Mouse (Mus musculus): ENCODE measurements around the gene Dpy19l1.
A peak's percentile ranks its signal among the peaks of the same experiment; 100 is the strongest.

Gene Dpy19l1

GRCm38 (mm10) chr9:24503067-24503857, at the start of gene Dpy19l1:
Dpy19l1 (minus strand) TSS chr9:24503140.
- peak; percentile 96 for DNase-seq

DNA sequence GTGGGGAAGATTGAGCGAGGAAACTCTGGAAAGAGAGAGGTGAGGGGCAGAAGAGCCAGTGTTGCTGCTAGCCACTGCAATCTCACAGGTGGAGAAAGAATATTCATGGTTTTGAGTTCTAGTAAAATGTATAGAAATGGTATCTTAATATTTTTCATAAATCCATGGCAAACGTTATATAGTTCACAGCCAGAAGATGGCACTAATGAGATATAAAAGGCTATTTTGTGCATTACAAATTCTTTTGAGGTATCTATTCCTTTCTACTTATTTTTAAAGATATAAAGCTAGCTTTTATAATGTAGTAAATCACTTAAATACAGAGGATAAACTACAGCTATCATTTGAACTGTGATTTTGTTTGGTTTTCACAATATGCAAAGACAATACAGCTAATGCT, 35.2 kb upstream of the Dpy19l1 start:
- DNase-seq, result no peak

- peak; percentile 54 for DNase-seq
These were observed 13.7 kb upstream of the Dpy19l1 start for GRCm38 (mm10) chr9:24516575-24517139.

GRCm38 (mm10) chr9:24514078-24514469, 11.1 kb upstream of the Dpy19l1 start:
- no peak for DNase-seq

DNA sequence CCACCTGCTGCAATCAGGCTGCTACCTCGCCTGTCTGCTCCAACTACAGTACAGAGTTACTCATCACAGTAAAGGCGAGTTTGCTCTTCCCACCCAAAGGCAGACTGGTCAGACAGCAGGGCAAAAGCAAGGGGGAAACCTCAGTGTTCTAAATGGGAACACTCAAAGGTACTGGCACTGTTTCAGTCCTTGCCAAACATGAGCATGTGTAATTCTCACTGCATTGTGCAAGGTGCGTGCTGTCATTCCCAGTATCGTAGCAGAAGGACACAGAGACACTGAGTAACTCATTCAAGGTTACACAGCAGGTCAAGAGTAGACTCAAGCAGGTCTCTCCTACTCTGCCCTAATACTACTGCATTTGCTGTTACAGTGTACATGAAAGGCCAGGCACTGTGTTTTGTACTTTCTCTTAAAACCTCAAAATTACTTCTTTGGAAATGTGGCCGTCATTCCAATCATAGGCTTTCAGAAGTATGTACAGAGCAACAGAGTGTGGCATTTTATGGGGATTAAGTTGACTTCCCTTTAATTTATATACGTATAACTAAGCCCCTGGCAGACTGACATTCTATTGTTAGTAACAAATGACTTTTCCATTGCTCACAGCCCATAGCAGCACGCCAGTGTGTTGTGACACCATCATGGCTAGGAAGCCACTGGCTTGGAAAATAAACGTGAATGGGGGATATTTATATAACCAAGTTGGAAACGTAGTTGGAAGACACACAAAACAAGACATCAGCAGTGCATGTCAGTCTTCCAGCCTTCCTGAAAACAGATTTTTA, 10.5 kb upstream of the Dpy19l1 start:
- no peak for DNase-seq

GRCm38 (mm10) chr9:24512121-24512539, 9.2 kb upstream of the Dpy19l1 start:
- no peak for DNase-seq

- DNase-seq, result no peak
These were observed 8.6 kb upstream of the Dpy19l1 start for GRCm38 (mm10) chr9:24511371-24512120.

DNA sequence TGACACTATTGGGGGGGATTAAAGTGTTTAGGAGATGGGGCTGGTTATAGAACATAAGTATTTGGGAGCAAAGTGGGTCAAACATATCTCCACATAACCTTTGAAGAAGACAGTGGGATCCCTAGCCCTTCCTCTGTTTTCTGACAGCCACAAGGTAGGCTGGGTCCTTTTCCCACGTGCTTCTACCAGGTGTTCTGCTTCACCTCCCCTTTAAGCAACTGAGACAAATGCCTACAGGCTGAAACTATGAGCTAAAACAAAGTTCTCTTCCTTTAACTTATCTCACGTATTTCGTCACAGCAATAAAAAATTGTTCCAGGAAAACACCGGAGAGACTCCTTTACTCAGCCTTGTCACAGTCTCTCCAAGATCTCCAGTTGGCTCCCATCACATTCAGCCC, 5.9 kb upstream of the Dpy19l1 start:
- no peak for DNase-seq

DNA sequence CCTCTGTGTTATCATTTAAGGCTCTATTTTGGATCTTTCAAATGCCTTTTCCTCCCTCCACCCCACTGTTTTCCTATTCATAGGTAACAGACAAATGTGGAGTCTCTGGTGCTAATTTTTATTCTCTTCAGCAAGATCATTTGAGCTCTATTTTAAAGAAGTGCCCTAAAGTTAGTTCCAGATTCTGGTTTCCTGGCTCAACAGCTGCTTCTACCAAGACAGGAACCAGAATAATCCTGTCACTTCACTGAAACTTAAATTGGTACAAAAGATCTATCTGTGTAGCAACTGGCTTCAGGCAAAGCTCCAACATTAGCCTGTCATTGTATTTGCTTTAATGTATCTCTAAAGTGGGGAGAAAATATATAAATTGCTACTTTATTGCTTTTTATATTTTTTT, 3.6 kb upstream of the Dpy19l1 start:
- no peak for DNase-seq

- DNase-seq, result no peak
These were observed 2.2 kb upstream of the Dpy19l1 start for GRCm38 (mm10) chr9:24505017-24505763.

GRCm38 (mm10) chr9:24504381-24504780, 1.4 kb upstream of the Dpy19l1 start:
- no peak for DNase-seq

- no peak for DNase-seq
These were observed 899 bp upstream of the Dpy19l1 start for GRCm38 (mm10) chr9:24503858-24504219.

DNA sequence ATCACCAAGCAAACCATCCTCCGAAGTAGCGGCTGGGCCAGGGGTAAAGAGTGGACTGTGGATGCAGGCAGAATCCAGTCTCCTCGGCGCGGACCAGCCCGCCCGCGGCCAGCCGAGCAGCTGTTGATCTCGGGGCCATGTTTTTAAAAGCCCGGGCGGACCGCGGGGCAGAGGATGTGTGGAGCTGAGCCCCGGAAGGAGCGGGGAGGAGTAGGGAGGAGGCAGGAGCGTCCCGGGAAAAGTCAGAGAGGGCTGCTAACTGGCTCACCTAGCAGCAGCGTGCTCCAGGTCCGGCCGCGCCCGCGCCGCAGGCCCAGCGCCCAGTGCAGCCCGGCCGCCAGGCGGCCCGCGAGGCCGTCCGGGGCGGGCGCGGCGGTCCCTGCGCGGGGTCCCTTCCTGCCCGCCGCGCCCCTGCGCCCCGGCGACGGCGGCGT, 352 bp downstream of the Dpy19l1 start:
- DNase-seq, result no peak

- no peak for DNase-seq
These were observed 1.3 kb downstream of the Dpy19l1 start for GRCm38 (mm10) chr9:24501618-24502017.

DNA sequence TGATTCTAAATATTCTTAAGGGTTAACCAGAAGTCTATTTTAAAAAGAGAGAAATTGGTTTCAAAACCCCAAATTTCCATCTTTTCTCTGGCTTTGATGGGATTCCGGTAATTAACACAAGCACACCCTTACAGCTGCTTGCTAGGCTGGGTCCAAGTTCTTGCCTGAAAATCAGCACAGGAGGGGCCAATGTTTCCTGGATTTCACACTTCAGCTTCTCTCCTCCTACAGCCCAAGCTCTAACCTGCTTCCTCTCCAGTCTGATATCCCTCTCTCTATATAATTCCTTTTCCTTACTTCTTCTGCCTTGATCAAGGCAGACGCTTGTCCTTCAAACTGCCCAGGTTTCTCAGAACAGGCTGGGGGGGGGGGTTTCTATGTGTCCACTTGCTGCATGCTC, 6.7 kb downstream of the Dpy19l1 start:
- no peak for DNase-seq

GRCm38 (mm10) chr9:24490516-24490915, 12.4 kb downstream of the Dpy19l1 start:
- DNase-seq, result no peak

GRCm38 (mm10) chr9:24488425-24489104, 14.4 kb downstream of the Dpy19l1 start:
- no peak for DNase-seq

DNA sequence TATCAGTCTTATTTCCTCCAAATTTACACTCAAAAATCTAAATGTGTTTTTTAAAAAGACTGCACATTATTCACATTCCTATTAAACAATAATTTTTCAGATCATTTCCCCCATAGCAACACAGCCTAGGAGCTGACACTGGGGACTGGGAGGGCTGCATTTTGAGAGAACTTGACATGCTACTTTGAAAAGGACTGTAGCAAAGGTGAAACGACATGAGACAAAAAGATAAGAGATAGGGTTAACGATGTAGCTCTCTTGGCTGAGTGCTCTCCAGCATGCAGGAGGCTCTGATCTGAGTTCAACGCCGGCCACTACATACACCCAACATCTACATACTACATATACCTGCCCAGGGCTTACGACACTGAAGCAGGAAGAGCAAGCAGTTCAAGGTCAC, 20.6 kb downstream of the Dpy19l1 start:
- no peak for DNase-seq

- no peak for DNase-seq
These were observed 25.7 kb downstream of the Dpy19l1 start for GRCm38 (mm10) chr9:24477251-24477650.

DNA sequence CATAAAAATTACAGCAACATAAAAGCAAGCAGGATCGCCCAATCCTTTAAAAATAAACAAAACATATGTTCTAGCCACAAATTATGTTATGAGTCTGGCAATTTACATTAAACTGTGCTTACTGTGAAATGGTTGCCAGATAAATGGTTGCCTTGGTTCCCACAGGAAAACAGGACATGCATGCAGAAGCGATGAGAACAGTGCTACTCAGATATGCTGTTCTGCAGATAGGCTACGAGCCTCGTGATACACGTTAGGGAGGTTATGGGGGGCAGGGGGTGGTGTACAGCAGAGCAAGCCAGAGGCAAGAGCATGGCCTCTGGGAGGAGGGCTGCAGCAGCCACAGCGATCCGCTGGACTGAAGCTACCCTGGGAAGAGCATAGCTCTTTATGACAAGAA, 29.1 kb downstream of the Dpy19l1 start:
- DNase-seq, result no peak

GRCm38 (mm10) chr9:24472514-24472913, 30.4 kb downstream of the Dpy19l1 start:
- no peak for DNase-seq

GRCm38 (mm10) chr9:24470166-24470565, 32.8 kb downstream of the Dpy19l1 start:
- no peak for DNase-seq
